Mouse (Mus musculus) layer of hippocampus, adult 9-10 months (tissue): Measurements from ENCODE around the gene Nudt3.

ENCODE experiments used
- DNase-seq: peaks from one replicate; pipeline ENCODE4 v3.0.0; 2022; ENCODE audit warnings: low spot score

The Nudt3 gene

GRCm38 (mm10) chr17:27564391-27565162 is 58.7 kb downstream of the Nudt3 start:
- DNase-seq = no peak

- no peak for DNase-seq
These were observed 59.5 kb downstream of the Nudt3 start for GRCm38 (mm10) chr17:27563771-27564244.

GRCm38 (mm10) chr17:27561809-27562526 is 61.3 kb downstream of the Nudt3 start:
- DNase-seq = no peak

GRCm38 (mm10) chr17:27560926-27561480 is 62.3 kb downstream of the Nudt3 start:
- no peak for DNase-seq

- DNase-seq = no peak
These were observed 63.7 kb downstream of the Nudt3 start for GRCm38 (mm10) chr17:27559596-27559995.

- DNase-seq = no peak
These were observed 64.5 kb downstream of the Nudt3 start for GRCm38 (mm10) chr17:27558845-27559244.

GRCm38 (mm10) chr17:27557927-27558661 is 65.2 kb downstream of the Nudt3 start:
- DNase-seq = no peak

GRCm38 (mm10) chr17:27557181-27557926 is 65.9 kb downstream of the Nudt3 start:
- no peak for DNase-seq

- no peak for DNase-seq
These were observed 66.8 kb downstream of the Nudt3 start, which contains the start of gene Hmga1 for GRCm38 (mm10) chr17:27556315-27557011. TSS of gene Hmga1 (plus strand) at chr17:27556497.

- DNase-seq = no peak
These were observed 67.7 kb downstream of the Nudt3 start for GRCm38 (mm10) chr17:27555512-27556172.

GRCm38 (mm10) chr17:27555075-27555511 is 68.2 kb downstream of the Nudt3 start:
- no peak for DNase-seq

GRCm38 (mm10) chr17:27554062-27554960 is 69.0 kb downstream of the Nudt3 start:
- no peak for DNase-seq

- no peak for DNase-seq
These were observed 70.8 kb downstream of the Nudt3 start for GRCm38 (mm10) chr17:27552215-27553201.

- DNase-seq = no peak
These were observed 71.8 kb downstream of the Nudt3 start for GRCm38 (mm10) chr17:27551393-27551940.

- DNase-seq = no peak
These were observed 74.1 kb downstream of the Nudt3 start for GRCm38 (mm10) chr17:27549234-27549633.

- DNase-seq = no peak
These were observed 75.9 kb downstream of the Nudt3 start for GRCm38 (mm10) chr17:27547253-27547868.

- no peak for DNase-seq
These were observed 76.7 kb downstream of the Nudt3 start for GRCm38 (mm10) chr17:27546574-27547085.
